Mouse (Mus musculus) left cerebral cortex, adult 8-10 months (tissue): ENCODE measurements at regions not wholly inside any gene's neighbourhood (a gene's known extent, or its start where the extent isn't known, plus 50 kb on each side); places are given as distances from the start of the nearest gene placed in this dataset.
"Not testable (repeated sequence)": the region's sequence is repeated elsewhere in the genome, so short reads cannot be mapped to it uniquely, and the experiment has no call there.

Source experiments
- DNase-seq, 2 experiments: peaks; one replicate each; pipeline ENCODE4 v3.0.0; 2022; ENCODE audit warnings: low spot score in 2 of 2

DNA sequence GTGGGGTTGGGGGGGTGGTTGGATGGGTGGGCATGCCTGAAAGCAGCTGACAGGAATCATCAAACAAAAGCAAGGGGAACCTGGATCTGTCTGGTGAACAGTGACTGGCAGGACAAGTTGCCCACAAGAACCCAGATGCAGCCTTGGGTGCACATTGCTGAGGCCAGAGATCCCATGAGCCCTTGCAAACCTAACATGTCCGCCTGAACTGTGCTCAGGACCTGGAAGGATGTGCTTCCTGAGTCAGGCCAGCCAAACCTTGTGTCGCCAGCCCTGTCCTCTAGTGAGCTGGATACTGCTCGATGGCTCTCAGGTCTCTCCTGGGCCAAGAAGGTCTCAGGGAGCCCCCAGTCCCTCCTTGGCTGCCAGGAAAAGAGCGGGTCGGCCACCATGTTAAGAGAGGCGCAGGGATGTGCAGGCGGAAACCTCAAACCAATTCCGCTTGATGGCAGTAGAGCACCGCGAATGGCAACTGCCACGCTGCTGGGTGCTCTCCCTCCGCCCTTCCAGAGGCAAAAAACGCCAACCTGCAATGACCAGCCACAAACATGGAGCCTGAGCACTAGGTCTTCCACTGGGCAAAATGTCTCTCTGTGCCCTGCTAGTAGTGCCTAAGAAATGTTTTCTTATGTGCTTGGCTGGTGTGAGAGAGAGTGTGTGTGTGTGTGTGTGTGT is 140.2 kb downstream of the Pls3 start:
- DNase-seq = peak in 1 of 2 experiments; percentile 86

- DNase-seq = peak in 1 of 2 experiments; percentile 87
Observed at GRCm38 (mm10) chrX:75733651-75734050, 141.3 kb downstream of the Pls3 start.

- peak in 1 of 2 experiments; percentile 43 for DNase-seq
Observed at GRCm38 (mm10) chrX:75729791-75730190, 145.2 kb downstream of the Pls3 start.

GRCm38 (mm10) chrX:75728507-75728906 is 146.5 kb downstream of the Pls3 start:
- DNase-seq = no peak

- DNase-seq = not testable (repeated sequence)
Observed at GRCm38 (mm10) chrX:75723542-75723941, 145.5 kb upstream of the Rab39b start.

DNA sequence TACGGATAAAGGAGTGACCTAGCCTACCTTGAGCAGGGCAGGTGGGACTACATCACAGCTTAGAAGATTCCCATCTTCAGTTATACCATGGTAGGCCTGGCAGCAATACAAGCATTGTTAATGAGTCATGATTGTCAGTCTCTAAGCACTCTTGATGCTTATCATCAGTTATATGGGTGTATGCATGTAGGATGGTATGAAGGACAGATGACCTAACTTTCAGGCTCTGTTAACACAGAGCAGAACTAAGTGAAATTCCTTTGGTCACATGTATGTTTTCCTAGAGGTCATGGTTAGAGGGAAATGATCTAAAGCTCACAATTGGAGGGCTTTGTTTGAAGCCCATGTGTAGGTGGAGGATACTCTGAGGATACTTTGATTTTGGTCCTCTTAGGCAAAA is 121.9 kb upstream of the Rab39b start:
- no peak for DNase-seq

GRCm38 (mm10) chrX:75675271-75675670 is 97.2 kb upstream of the Rab39b start:
- peak in 1 of 2 experiments; percentile 8 for DNase-seq

GRCm38 (mm10) chrX:75673920-75674665 is 96.1 kb upstream of the Rab39b start:
- peak; percentile 79 to 99 for DNase-seq

- no peak for DNase-seq
Observed at GRCm38 (mm10) chrX:75673586-75673919, 95.5 kb upstream of the Rab39b start.

DNA sequence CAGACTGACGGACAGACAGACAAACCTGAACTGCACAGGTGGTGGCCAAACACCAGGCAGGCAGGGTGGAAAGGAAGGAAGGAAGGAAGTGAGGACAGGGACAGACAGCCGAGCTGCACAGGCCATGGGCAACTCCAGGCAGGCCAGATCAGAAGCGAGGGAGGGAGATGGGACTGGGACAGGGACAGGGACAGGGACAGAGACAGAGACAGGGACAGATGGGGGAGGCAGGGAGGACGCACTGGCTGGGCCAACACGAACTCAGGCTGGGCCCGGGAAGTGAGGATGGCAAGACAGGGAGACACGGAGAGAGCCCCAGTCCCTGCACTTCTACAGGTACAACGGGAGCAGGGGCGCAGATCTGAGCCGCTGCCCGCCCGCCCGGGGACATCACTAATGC is 94.9 kb upstream of the Rab39b start:
- peak; percentile 3 to 6 for DNase-seq

- DNase-seq = no peak
Observed at GRCm38 (mm10) chrX:75667636-75668035, 89.6 kb upstream of the Rab39b start.

DNA sequence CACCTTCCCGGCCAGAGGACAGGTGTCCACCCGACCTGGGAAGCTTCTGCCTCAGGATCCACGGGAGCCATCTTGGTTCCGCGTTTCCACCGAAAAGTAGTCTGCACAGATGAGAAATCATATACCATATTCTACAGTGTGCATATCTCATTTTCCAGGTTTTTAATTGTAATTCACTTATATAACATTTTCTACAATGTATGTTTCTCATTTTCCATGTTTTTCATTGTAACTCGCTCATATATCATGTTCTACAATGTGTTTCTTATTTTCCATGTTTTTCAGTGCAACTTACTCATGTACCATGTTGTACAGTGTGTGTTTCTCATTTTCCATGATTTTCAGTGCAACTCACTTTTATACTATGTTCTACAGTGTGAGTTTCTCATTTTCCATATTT is 65.4 kb upstream of the Rab39b start:
- DNase-seq = no peak
